Mouse (Mus musculus) megakaryocyte, embryonic 14.5 days (primary cell): ENCODE measurements at regions not wholly inside any gene's neighbourhood (a gene's known extent, or its start where the extent isn't known, plus 50 kb on each side); places are given as distances from the start of the nearest gene placed in this dataset.

Experiments used
- FLI1 ChIP-seq: IDR thresholded peaks from 2 replicates; pipeline ENCODE4 v1.6.1; 2012; ENCODE audit warnings: low read length, inconsistent platforms, mixed read lengths
- GATA1 ChIP-seq: IDR thresholded peaks from 3 replicates; pipeline ENCODE4 v1.6.1; 2012; ENCODE audit warnings: mixed read lengths, low read length, inconsistent platforms, borderline replicate concordance

- TF ChIP-seq GATA1 (no peak), FLI1 (no peak)
These were observed 272.2 kb downstream of the Hace1 start for GRCm38 (mm10) chr10:45849841-45850240.
